Mouse (Mus musculus) T-helper 1 cell (primary cell): Measurements from ENCODE around the gene Stox2.

Experiments used
- in situ Hi-C: fragments of 300-600 bp; cut with MboI, MseI; formaldehyde crosslinking; loops from one replicate; pipeline ENCODE4 v1.15.1; 2025; ENCODE audit warnings: high pct_unique_total_duplicates

Stox2 gene

GRCm38 (mm10) chr8:47409061-47409460, 37.1 kb downstream of the Stox2 start:
- in situ Hi-C loops: no loop called here

- in situ Hi-C loops: no loop called here
These were observed 41.3 kb downstream of the Stox2 start for GRCm38 (mm10) chr8:47404852-47405251.

- in situ Hi-C loops: loop anchor here (25.0 kb wide), 1 partner anchor 706 kb away; no protein-coding TSS in a partner anchor
These were observed 53.2 kb downstream of the Stox2 start for GRCm38 (mm10) chr8:47392927-47393326.

- in situ Hi-C loops: loop anchor here (25.0 kb wide), 1 partner anchor 705 kb away; no protein-coding TSS in a partner anchor
These were observed 53.9 kb downstream of the Stox2 start for GRCm38 (mm10) chr8:47392290-47392689.

- in situ Hi-C loops: loop anchor here (25.0 kb wide), 1 partner anchor 705 kb away; no protein-coding TSS in a partner anchor
These were observed 54.3 kb downstream of the Stox2 start for GRCm38 (mm10) chr8:47391844-47392243.

GRCm38 (mm10) chr8:47389430-47389829, 56.7 kb downstream of the Stox2 start:
- in situ Hi-C loops: loop anchor here (25.0 kb wide), 1 partner anchor 702 kb away; no protein-coding TSS in a partner anchor

- in situ Hi-C loops: loop anchor here (25.0 kb wide), 1 partner anchor 701 kb away; no protein-coding TSS in a partner anchor
These were observed 58.0 kb downstream of the Stox2 start for GRCm38 (mm10) chr8:47388171-47388570.

- in situ Hi-C loops: loop anchor here (25.0 kb wide), 1 partner anchor 699 kb away; no protein-coding TSS in a partner anchor
These were observed 60.4 kb downstream of the Stox2 start for GRCm38 (mm10) chr8:47385810-47386209.

- in situ Hi-C loops: loop anchor here (25.0 kb wide), 1 partner anchor 697 kb away; no protein-coding TSS in a partner anchor
These were observed 62.0 kb downstream of the Stox2 start for GRCm38 (mm10) chr8:47384151-47384550.

GRCm38 (mm10) chr8:47383632-47384031, 62.5 kb downstream of the Stox2 start:
- in situ Hi-C loops: loop anchor here (25.0 kb wide), 1 partner anchor 696 kb away; no protein-coding TSS in a partner anchor

- in situ Hi-C loops: loop anchor here (25.0 kb wide), 1 partner anchor 694 kb away; no protein-coding TSS in a partner anchor
These were observed 64.9 kb downstream of the Stox2 start for GRCm38 (mm10) chr8:47381216-47381615.

- in situ Hi-C loops: loop anchor here (25.0 kb wide), 1 partner anchor 693 kb away; no protein-coding TSS in a partner anchor
These were observed 65.4 kb downstream of the Stox2 start for GRCm38 (mm10) chr8:47380725-47381124.

- in situ Hi-C loops: loop anchor here (25.0 kb wide), 1 partner anchor 693 kb away; no protein-coding TSS in a partner anchor
These were observed 66.1 kb downstream of the Stox2 start for GRCm38 (mm10) chr8:47380075-47380474.

- in situ Hi-C loops: loop anchor here (25.0 kb wide), 1 partner anchor 689 kb away; no protein-coding TSS in a partner anchor
These were observed 69.5 kb downstream of the Stox2 start for GRCm38 (mm10) chr8:47376651-47377050.

GRCm38 (mm10) chr8:47373757-47374156, 72.4 kb downstream of the Stox2 start:
- in situ Hi-C loops: loop anchor here (5.0 kb wide), 1 partner anchor 356 kb away; no protein-coding TSS in a partner anchor

- in situ Hi-C loops: loop anchor here (5.0 kb wide), 1 partner anchor 354 kb away; no protein-coding TSS in a partner anchor
These were observed 74.6 kb downstream of the Stox2 start for GRCm38 (mm10) chr8:47371539-47371938.

- in situ Hi-C loops: loop anchor here (5.0 kb wide), 1 partner anchor 354 kb away; no protein-coding TSS in a partner anchor
These were observed 75.1 kb downstream of the Stox2 start for GRCm38 (mm10) chr8:47371081-47371480.

- in situ Hi-C loops: loop anchor here (5.0 kb wide), 1 partner anchor 353 kb away; no protein-coding TSS in a partner anchor
These were observed 75.6 kb downstream of the Stox2 start for GRCm38 (mm10) chr8:47370421-47371080.

GRCm38 (mm10) chr8:47369949-47370348, 76.2 kb downstream of the Stox2 start:
- in situ Hi-C loops: loop anchor here (5.0 kb wide), 1 partner anchor 353 kb away; no protein-coding TSS in a partner anchor

GRCm38 (mm10) chr8:47369044-47369769, 77.0 kb downstream of the Stox2 start:
- in situ Hi-C loops: no loop called here

GRCm38 (mm10) chr8:47367029-47367428, 79.1 kb downstream of the Stox2 start:
- in situ Hi-C loops: no loop called here

- in situ Hi-C loops: no loop called here
These were observed 82.9 kb downstream of the Stox2 start for GRCm38 (mm10) chr8:47363271-47363670.
